Mouse (Mus musculus): ENCODE measurements at regions not wholly inside any gene's neighbourhood (a gene's known extent, or its start where the extent isn't known, plus 50 kb on each side); places are given as distances from the start of the nearest gene placed in this dataset.
"Not testable (repeated sequence)": the region's sequence is repeated elsewhere in the genome, so short reads cannot be mapped to it uniquely, and the experiment has no call there.

DNA sequence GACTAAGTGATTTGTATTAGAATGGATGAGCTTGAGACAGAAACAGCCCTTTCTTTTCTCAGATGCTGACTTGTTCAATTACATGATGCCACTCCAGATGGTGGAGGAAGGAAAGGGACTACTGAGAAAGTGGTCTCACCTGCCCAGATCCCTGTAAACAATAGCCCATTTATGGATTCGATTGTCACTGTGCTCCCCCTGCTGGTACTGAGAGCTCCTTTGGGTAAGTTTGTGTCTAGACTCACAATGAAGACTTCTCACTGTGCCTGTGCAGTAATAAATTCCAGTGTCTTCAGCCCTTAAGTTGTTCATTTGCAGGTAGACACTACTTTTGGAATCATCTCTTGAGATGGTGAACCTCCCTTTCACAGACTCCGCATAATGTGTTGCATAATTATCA is 847.7 kb downstream of the Adam6a start:
- H3K4me3 ChIP-seq (ENCODE audit: low read depth, low read length), result no peak overlapping the region

GRCm38 (mm10) chr12:114406206-114406605 is 862.5 kb downstream of the Adam6a start:
- Histone ChIP-seq H3K36me3 (ENCODE audit: insufficient read depth) (no peaks in the 10 kb centered on the region), H3K4me3 (ENCODE audit: low read depth, low read length) (no peak overlapping the region), H3K9me3 (ENCODE audit: low read depth, low read length) (no peaks in the 10 kb centered on the region; the same call in 1 of the 2 replicates), H3K27me3 (ENCODE audit: insufficient read depth, low read length) (no peaks in the 10 kb centered on the region), H3K4me2 (no peak overlapping the region), H3K27ac (ENCODE audit: low read depth) (no peak overlapping the region), H3K9ac (no peak overlapping the region), H3K4me1 (ENCODE audit: insufficient read depth) (no peaks in the 10 kb centered on the region)
- ATAC-seq (ENCODE audit: insufficient read depth) (no peak), DNase-seq (no peak)
- no peak for TF ChIP-seq CTCF (IDR thresholded peaks at IDR 0.05; ENCODE audit: low read depth)
- WGBS, result 50% methylated on average over 2 of the region's 2 CpGs

More for the DNA sequence above, 847.7 kb downstream of the Adam6a start:
- no peak overlapping the region for H3K4me2 ChIP-seq
- no peaks in the 10 kb centered on the region for H3K27me3 ChIP-seq (ENCODE audit: insufficient read depth, low read length)
- H3K36me3 ChIP-seq (ENCODE audit: insufficient read depth), result no peaks in the 10 kb centered on the region
- DNase-seq (no peak), ATAC-seq (ENCODE audit: insufficient read depth) (no peak)
- WGBS, result 69% methylated on average over 2 of the region's 2 CpGs
- H3K9ac ChIP-seq, result no peak overlapping the region
- H3K27ac ChIP-seq (ENCODE audit: low read depth), result no peak overlapping the region
- no peak for TF ChIP-seq CTCF (IDR thresholded peaks at IDR 0.05; ENCODE audit: low read depth)
- H3K4me1 ChIP-seq (ENCODE audit: insufficient read depth), result no peaks in the 10 kb centered on the region
- H3K9me3 ChIP-seq (ENCODE audit: low read depth, low read length), result no peaks in the 10 kb centered on the region

DNA sequence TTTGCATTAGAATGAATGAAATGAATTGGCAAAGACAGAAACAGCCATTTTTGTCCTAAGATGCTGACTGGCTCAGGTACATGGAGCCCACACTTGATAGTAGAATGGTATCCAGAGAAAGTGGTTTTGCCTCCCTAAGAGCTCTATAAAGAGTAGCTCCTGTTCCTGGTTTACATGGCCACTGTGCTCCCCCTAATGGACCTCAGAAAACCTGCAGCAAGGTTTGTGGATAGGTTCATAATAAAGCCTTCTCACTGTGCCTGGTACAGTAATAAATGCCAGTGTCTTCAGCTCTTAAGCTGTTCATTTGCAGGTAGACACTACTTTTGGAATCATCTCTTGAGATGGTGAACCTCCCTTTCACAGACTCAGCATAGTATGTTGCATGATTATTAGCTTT is 890.8 kb downstream of the Adam6a start:
- no peak for DNase-seq
- Histone ChIP-seq H3K4me1 (ENCODE audit: insufficient read depth) (no peaks in the 10 kb centered on the region), H3K9me3 (ENCODE audit: low read depth, low read length) (peaks cover 7% of the 10 kb centered on the region; the same call in 1 of the 2 replicates), H3K36me3 (ENCODE audit: insufficient read depth) (no peaks in the 10 kb centered on the region), H3K27ac (ENCODE audit: low read depth) (no peak overlapping the region), H3K4me3 (ENCODE audit: low read depth, low read length) (no peak overlapping the region), H3K9ac (no peak overlapping the region), H3K27me3 (ENCODE audit: insufficient read depth, low read length) (no peaks in the 10 kb centered on the region), H3K4me2 (no peak overlapping the region)
- no peak for TF ChIP-seq CTCF (IDR thresholded peaks at IDR 0.05; ENCODE audit: low read depth)
- no peak for ATAC-seq (ENCODE audit: insufficient read depth)

DNA sequence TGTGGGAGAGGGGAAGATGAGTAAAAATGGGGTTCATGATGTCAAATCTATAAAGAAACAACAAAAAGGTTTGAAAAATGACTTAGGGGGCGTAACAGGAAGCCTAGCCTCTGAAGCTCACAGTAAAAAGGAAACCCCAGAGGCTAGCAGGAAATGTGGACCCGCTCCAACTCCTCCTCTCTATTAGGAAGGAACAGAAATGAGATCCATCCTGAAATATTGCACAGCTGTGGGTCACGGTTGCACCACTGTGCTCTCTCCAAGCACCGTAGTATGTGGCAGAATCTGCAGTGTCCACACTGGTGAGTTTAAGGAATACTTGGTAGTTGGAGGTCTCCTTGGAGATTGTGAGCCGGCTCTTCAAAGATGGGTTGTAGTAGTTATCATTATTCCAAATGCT is 918.3 kb downstream of the Adam6a start:
- no peak for DNase-seq
- no peaks in the 10 kb centered on the region; the same call in 1 of the 2 replicates for H3K9me3 ChIP-seq (ENCODE audit: low read depth, low read length)
- H3K4me3 ChIP-seq (ENCODE audit: low read depth, low read length), result no peak overlapping the region
- H3K27me3 ChIP-seq (ENCODE audit: insufficient read depth, low read length), result no peaks in the 10 kb centered on the region
- no peak overlapping the region for H3K9ac ChIP-seq
- H3K36me3 ChIP-seq (ENCODE audit: insufficient read depth), result no peaks in the 10 kb centered on the region
- no peaks in the 10 kb centered on the region for H3K4me1 ChIP-seq (ENCODE audit: insufficient read depth)
- WGBS, result 75% methylated on average over 5 of the region's 5 CpGs
- no peak for TF ChIP-seq CTCF (IDR thresholded peaks at IDR 0.05; ENCODE audit: low read depth)
- H3K27ac ChIP-seq (ENCODE audit: low read depth), result no peak overlapping the region
- ATAC-seq (ENCODE audit: insufficient read depth), result no peak
- no peak overlapping the region for H3K4me2 ChIP-seq

- no peak for DNase-seq
- TF ChIP-seq CTCF (IDR thresholded peaks at IDR 0.05; ENCODE audit: low read depth), result no peak
Measured at GRCm38 (mm10) chr12:114462566-114462965, 918.9 kb downstream of the Adam6a start.

DNA sequence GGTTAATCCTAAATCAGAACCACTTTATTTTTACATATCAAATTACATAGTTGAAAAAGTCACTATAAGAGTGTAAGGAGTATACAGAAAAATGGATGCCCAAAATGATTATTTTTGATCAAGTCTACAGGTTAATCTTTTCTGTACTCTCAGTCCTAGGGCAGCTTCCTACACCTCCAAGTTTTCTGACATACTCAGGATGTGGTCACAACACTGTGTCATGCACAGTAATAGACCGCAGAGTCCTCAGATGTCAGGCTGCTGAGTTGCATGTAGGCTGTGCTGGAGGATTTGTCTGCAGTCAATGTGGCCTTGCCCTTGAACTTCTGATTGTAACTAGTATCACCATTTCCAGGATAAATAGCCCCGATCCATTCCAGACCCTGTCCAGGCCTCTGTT is 925.1 kb downstream of the Adam6a start:
- no peak overlapping the region for H3K27ac ChIP-seq (ENCODE audit: low read depth)
- no peak for TF ChIP-seq CTCF (IDR thresholded peaks at IDR 0.05; ENCODE audit: low read depth)
- no peaks in the 10 kb centered on the region for H3K9me3 ChIP-seq (ENCODE audit: low read depth, low read length)
- 84% methylated on average over 2 of the region's 2 CpGs for WGBS
- ATAC-seq (ENCODE audit: insufficient read depth) (no peak), DNase-seq (no peak)
- no peak overlapping the region for H3K9ac ChIP-seq
- no peaks in the 10 kb centered on the region for H3K36me3 ChIP-seq (ENCODE audit: insufficient read depth)
- no peak overlapping the region for H3K4me2 ChIP-seq
- H3K4me1 ChIP-seq (ENCODE audit: insufficient read depth), result no peaks in the 10 kb centered on the region
- H3K4me3 ChIP-seq (ENCODE audit: low read depth, low read length), result no peak overlapping the region
- H3K27me3 ChIP-seq (ENCODE audit: insufficient read depth, low read length), result no peaks in the 10 kb centered on the region

More at GRCm38 (mm10) chr12:114462566-114462965, 918.9 kb downstream of the Adam6a start:
- no peak overlapping the region for H3K4me3 ChIP-seq (ENCODE audit: low read depth, low read length)
- no peaks in the 10 kb centered on the region for H3K27me3 ChIP-seq (ENCODE audit: insufficient read depth, low read length)
- H3K27ac ChIP-seq (ENCODE audit: low read depth), result no peak overlapping the region
- H3K36me3 ChIP-seq (ENCODE audit: insufficient read depth), result no peaks in the 10 kb centered on the region
- no peak overlapping the region for H3K9ac ChIP-seq
- H3K4me1 ChIP-seq (ENCODE audit: insufficient read depth), result no peaks in the 10 kb centered on the region
- no peaks in the 10 kb centered on the region; the same call in 1 of the 2 replicates for H3K9me3 ChIP-seq (ENCODE audit: low read depth, low read length)
- no peak overlapping the region for H3K4me2 ChIP-seq
- no peak for ATAC-seq (ENCODE audit: insufficient read depth)

DNA sequence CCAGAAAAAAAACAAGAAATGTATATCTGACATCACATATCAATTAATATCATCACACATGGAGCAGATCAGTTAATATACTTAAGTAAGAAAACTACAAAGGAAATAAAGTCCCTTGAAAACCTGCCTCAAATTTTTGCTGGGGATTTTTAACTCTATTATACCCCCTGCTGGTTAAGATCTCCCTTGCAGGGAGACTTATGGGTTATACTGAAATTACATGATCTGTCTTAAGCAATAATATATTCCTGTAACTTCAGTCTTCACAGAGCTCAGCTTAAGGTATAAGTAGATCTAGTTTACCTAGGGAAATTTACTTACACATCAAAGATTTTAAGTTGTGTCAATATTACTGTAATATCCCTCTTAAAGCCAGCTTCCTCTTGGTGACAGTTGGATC is 929.0 kb downstream of the Adam6a start:
- H3K4me3 ChIP-seq (ENCODE audit: low read depth, low read length); H3K4me2 ChIP-seq; ATAC-seq (ENCODE audit: insufficient read depth): not testable (repeated sequence)

GRCm38 (mm10) chr12:114478741-114479140 is 935.0 kb downstream of the Adam6a start:
- H3K27ac ChIP-seq (ENCODE audit: low read depth), result no peak overlapping the region
- TF ChIP-seq CTCF (IDR thresholded peaks at IDR 0.05; ENCODE audit: low read depth), result no peak
- H3K36me3 ChIP-seq (ENCODE audit: insufficient read depth), result no peaks in the 10 kb centered on the region
- 70% methylated on average over 3 of the region's 3 CpGs for WGBS
- no peak overlapping the region for H3K4me3 ChIP-seq (ENCODE audit: low read depth, low read length)
- H3K4me2 ChIP-seq, result no peak overlapping the region
- ATAC-seq (ENCODE audit: insufficient read depth) (no peak), DNase-seq (no peak)
- no peaks in the 10 kb centered on the region for H3K27me3 ChIP-seq (ENCODE audit: insufficient read depth, low read length)
- H3K4me1 ChIP-seq (ENCODE audit: insufficient read depth), result no peaks in the 10 kb centered on the region
- no peak overlapping the region for H3K9ac ChIP-seq
- H3K9me3 ChIP-seq (ENCODE audit: low read depth, low read length), result no peaks in the 10 kb centered on the region; the same call in 1 of the 2 replicates

More for the DNA sequence above, 929.0 kb downstream of the Adam6a start:
- H3K4me1 ChIP-seq (ENCODE audit: insufficient read depth); H3K27me3 ChIP-seq (ENCODE audit: insufficient read depth, low read length); DNase-seq; H3K36me3 ChIP-seq (ENCODE audit: insufficient read depth); H3K9ac ChIP-seq; H3K9me3 ChIP-seq (ENCODE audit: low read depth, low read length); H3K27ac ChIP-seq (ENCODE audit: low read depth): not testable (repeated sequence)

- 53% methylated on average over 2 of the region's 2 CpGs for WGBS
Measured at GRCm38 (mm10) chr12:114493500-114494031, 949.9 kb downstream of the Adam6a start.

More at GRCm38 (mm10) chr12:114493500-114494031, 949.9 kb downstream of the Adam6a start:
- H3K9ac ChIP-seq; H3K9me3 ChIP-seq (ENCODE audit: low read depth, low read length); H3K4me3 ChIP-seq (ENCODE audit: low read depth, low read length); H3K4me1 ChIP-seq (ENCODE audit: insufficient read depth); ATAC-seq (ENCODE audit: insufficient read depth); H3K4me2 ChIP-seq; H3K27me3 ChIP-seq (ENCODE audit: insufficient read depth, low read length); H3K27ac ChIP-seq (ENCODE audit: low read depth); DNase-seq; H3K36me3 ChIP-seq (ENCODE audit: insufficient read depth): not testable (repeated sequence)
